Mouse (Mus musculus): ENCODE results near the gene Pfn4.
"Not testable (repeated sequence)": the region's sequence is repeated elsewhere in the genome, so short reads cannot be mapped to it uniquely, and the experiment has no call there.

DNA sequence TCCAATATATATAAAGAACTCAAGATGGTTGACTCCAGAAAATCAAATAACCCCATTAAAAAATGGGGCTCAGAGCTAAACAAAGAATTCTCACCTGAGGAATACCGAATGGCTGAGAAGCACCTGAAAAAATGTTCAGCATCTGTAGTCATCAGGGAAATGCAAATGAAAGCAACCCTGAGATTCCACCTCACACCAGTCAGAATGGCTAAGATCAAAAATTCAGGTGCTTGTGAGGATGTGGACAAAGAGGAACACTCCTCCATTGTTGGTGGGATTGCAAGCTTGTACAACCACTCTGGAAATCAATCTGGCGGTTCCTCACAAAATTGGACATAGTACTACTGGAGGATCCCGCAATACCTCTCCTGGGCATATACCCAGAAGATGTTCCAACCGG lies 14.4 kb upstream of the Pfn4 start:
- TF ChIP-seq CTCF (IDR thresholded peaks at IDR 0.05; ENCODE audit: low read depth, low read length); EP300 (IDR thresholded peaks at IDR 0.05; ENCODE audit: insufficient read depth, low read depth, low read length); POLR2A (IDR thresholded peaks at IDR 0.05; ENCODE audit: insufficient read depth, low read length): not testable (repeated sequence)
